Comparison of ENCODE assay signal across 8 mouse cellular contexts in the genomic region with DNA sequence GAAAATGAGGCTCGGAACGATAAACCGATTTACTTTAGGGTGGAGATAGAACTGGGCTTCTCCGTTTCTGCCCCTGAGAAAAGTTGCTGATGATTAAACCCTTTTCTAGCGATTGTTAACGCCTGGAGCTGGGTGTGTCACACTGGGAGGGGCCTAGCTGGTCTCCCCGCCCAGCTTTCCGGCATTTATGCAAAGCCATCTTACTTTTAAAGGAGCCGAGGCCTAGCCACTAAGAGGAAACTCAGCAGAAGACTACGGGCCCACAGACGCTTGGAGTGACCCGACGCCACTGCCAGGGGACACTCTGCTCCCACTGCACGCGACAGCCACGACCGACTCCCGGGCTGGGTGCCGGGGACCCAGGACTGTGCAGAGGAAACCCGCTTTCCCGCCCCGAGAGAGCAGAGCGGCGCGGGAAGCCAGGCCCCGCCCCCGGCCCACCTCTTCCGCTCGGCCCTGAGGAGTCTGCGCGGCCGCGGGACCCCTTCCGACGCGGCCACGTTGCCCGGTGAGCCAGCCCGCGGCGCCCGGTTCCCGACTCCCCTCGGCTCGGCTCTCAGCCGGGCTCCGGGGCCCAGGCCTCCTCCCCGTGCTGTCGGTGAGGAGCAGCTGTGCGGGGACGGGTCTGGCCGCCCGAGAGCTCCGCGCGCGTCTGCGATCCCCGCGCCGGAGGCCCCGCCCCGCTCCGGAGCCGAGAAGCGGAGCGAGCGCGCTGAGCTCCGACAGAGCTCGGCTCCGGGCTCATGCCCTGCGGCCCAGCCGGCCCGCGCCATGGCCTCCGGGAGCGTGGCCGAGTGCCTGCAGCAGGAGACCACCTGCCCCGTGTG. TPM values are rescaled to one million over a fixed set of nuclear protein-coding genes. Genes with fewer than 3 reads are reported as not detected.
A peak's percentile ranks its signal among the peaks of the same experiment; 100 is the strongest.
DNase-seq lines count a peak whose midpoint lies in the region; ATAC-seq and TF ChIP-seq lines count a peak whose summit lies in the region.

No protein-coding gene starts in this region.

- H3K27me3 ChIP-seq in C2C12 (ENCODE audit: control insufficient read depth, insufficient read depth, insufficient read length) (no peaks in the 10 kb centered on the region), myocyte (ENCODE audit: control insufficient read depth, insufficient read depth, insufficient read length) (no peaks in the 10 kb centered on the region)
- H3K27me3 ChIP-seq in heart, embryonic 11.5 days (ENCODE audit: control insufficient read depth, insufficient read depth, low read length), result no peaks in the 10 kb centered on the region
- no peaks in the 10 kb centered on the region for H3K27me3 ChIP-seq in kidney, embryonic 16.5 days (ENCODE audit: insufficient read depth, low read length)
- H3K27me3 ChIP-seq in liver, embryonic 11.5 days (replicated peaks; ENCODE audit: control insufficient read depth, insufficient read depth, low read length), result no peaks in the 10 kb centered on the region
- H3K27me3 ChIP-seq in splenic B cell, adult 2 months (ENCODE audit: control insufficient read depth, insufficient read depth, low read length, poor library complexity, severe bottlenecking), result no peaks in the 10 kb centered on the region

- H3K4me3 ChIP-seq in C2C12 (ENCODE audit: insufficient read depth, poor library complexity, severe bottlenecking) (peak overlapping the region; percentile 82), myocyte (peak overlapping the region; percentile 75)
- H3K4me3 ChIP-seq in embryonic fibroblast, embryonic 13.5 days (ENCODE audit: insufficient read depth, low read length), result peak overlapping the region; percentile 86
- H3K4me3 ChIP-seq in heart, embryonic 11.5 days (ENCODE audit: low read depth, low read length), result peak overlapping the region; percentile 89
- peak overlapping the region; percentile 99 for H3K4me3 ChIP-seq in kidney, embryonic 16.5 days (ENCODE audit: low read length)
- peak overlapping the region; percentile 100 for H3K4me3 ChIP-seq in liver, embryonic 11.5 days (ENCODE audit: low read depth, low read length)

- WGBS in heart, embryonic 11.5 days (ENCODE audit: insufficient replicate concordance), result under 1% methylated on average over 70 of the region's 80 CpGs
- WGBS in kidney, embryonic 16.5 days, result under 1% methylated on average over 57 of the region's 80 CpGs
- WGBS in liver, embryonic 11.5 days, result under 1% methylated on average over 73 of the region's 80 CpGs

- 0 out of 2 replicates have a peak, but pooled peaks cover 3% of the 10 kb centered on the region for H3K4me1 ChIP-seq in embryonic fibroblast, embryonic 13.5 days (ENCODE audit: control insufficient read depth, insufficient read depth, low read length)
- peaks cover 16% of the 10 kb centered on the region for H3K4me1 ChIP-seq in heart, embryonic 11.5 days (ENCODE audit: control insufficient read depth, insufficient read depth, low read length)
- H3K4me1 ChIP-seq in kidney, embryonic 16.5 days (ENCODE audit: insufficient read depth, low read length), result peaks cover 26% of the 10 kb centered on the region
- H3K4me1 ChIP-seq in liver, embryonic 11.5 days (replicated peaks; ENCODE audit: control insufficient read depth, insufficient read depth, low read length), result peaks cover 30% of the 10 kb centered on the region

- peak overlapping the region; percentile 87 for H3K27ac ChIP-seq in embryonic fibroblast, embryonic 13.5 days (ENCODE audit: insufficient read depth, low read length)
- H3K27ac ChIP-seq in heart, embryonic 11.5 days (ENCODE audit: low read depth, low read length), result peak overlapping the region; percentile 90
- H3K27ac ChIP-seq in kidney, embryonic 16.5 days (ENCODE audit: low read length), result peak overlapping the region; percentile 98
- H3K27ac ChIP-seq in liver, embryonic 11.5 days (ENCODE audit: low read depth, low read length), result peak overlapping the region; percentile 73

- no peaks in the 10 kb centered on the region for H3K9me3 ChIP-seq in heart, embryonic 11.5 days (replicated peaks; ENCODE audit: control insufficient read depth, low read length)
- H3K9me3 ChIP-seq in kidney, embryonic 16.5 days (ENCODE audit: low read length), result no peaks in the 10 kb centered on the region
- no peaks in the 10 kb centered on the region for H3K9me3 ChIP-seq in liver, embryonic 11.5 days (ENCODE audit: control insufficient read depth, low read length)

- TF ChIP-seq CTCF in C2C12 (IDR thresholded peaks at IDR 0.05; ENCODE audit: control insufficient read depth, insufficient read depth, insufficient read length), result no peak
- TF ChIP-seq CTCF in embryonic fibroblast, embryonic 13.5 days (IDR thresholded peaks at IDR 0.05; ENCODE audit: borderline replicate concordance, insufficient read depth, low read length), result no peak

- H3K79me2 ChIP-seq in C2C12 (ENCODE audit: control insufficient read depth, insufficient read depth) (peaks cover 50% of the 10 kb centered on the region), myocyte (ENCODE audit: control insufficient read depth, insufficient read depth) (peaks cover 41% of the 10 kb centered on the region)

- H3K36me3 ChIP-seq in C2C12 (ENCODE audit: control insufficient read depth, insufficient read depth) (peaks cover 32% of the 10 kb centered on the region), myocyte (ENCODE audit: control insufficient read depth, insufficient read depth) (peaks cover 19% of the 10 kb centered on the region)
- peaks cover 22% of the 10 kb centered on the region for H3K36me3 ChIP-seq in heart, embryonic 11.5 days (ENCODE audit: control insufficient read depth, insufficient read depth, low read length)
- peaks cover 27% of the 10 kb centered on the region for H3K36me3 ChIP-seq in kidney, embryonic 16.5 days (ENCODE audit: insufficient read depth, low read length)
- H3K36me3 ChIP-seq in liver, embryonic 11.5 days (ENCODE audit: control insufficient read depth, insufficient read depth, low read length), result peaks cover 29% of the 10 kb centered on the region
- H3K36me3 ChIP-seq in splenic B cell, adult 2 months (ENCODE audit: control insufficient read depth, insufficient read depth, low read length, poor library complexity, severe bottlenecking), result peaks cover 5% of the 10 kb centered on the region; the same call in 1 of the 2 replicates

- H3K9ac ChIP-seq in heart, embryonic 11.5 days (ENCODE audit: low read depth, low read length), result peak overlapping the region; percentile 90
- H3K9ac ChIP-seq in kidney, embryonic 16.5 days (replicated peaks; ENCODE audit: low read length), result peak overlapping the region; percentile 96
- H3K9ac ChIP-seq in liver, embryonic 11.5 days (ENCODE audit: low read depth, low read length), result peak overlapping the region; percentile 99

- peak; percentile 93 for ATAC-seq in heart, embryonic 11.5 days (replicated peaks; ENCODE audit: insufficient number of reproducible peaks, low FRiP score, low TSS enrichment)
- peak; percentile 96 for ATAC-seq in kidney, embryonic 16.5 days (ENCODE audit: low FRiP score, low TSS enrichment)
- ATAC-seq in liver, embryonic 11.5 days (replicated peaks; ENCODE audit: low FRiP score), result peak; percentile 95

- H3K79me3 ChIP-seq in C2C12 (ENCODE audit: low read depth), result peaks cover 45% of the 10 kb centered on the region

- peak overlapping the region; percentile 92 for H3K4me2 ChIP-seq in heart, embryonic 11.5 days
- H3K4me2 ChIP-seq in kidney, embryonic 16.5 days (replicated peaks; ENCODE audit: low read depth, low read length), result peak overlapping the region; percentile 85
- H3K4me2 ChIP-seq in liver, embryonic 11.5 days, result peak overlapping the region; percentile 98
- H3K4me2 ChIP-seq in myocyte (ENCODE audit: low read depth), result peak overlapping the region; percentile 86

- peak overlapping the region; percentile 98 for H3ac ChIP-seq in C2C12 (ENCODE audit: control insufficient read depth, insufficient read length, low read depth)
- peak overlapping the region; percentile 88 for H3ac ChIP-seq in myocyte (ENCODE audit: control insufficient read depth, insufficient read length)

- DNase-seq in brain, adult 2 months (ENCODE audit: low read depth, low spot score), result peak; percentile 95
- DNase-seq in liver, embryonic 11.5 days (ENCODE audit: low spot score), result peak; percentile 93
- DNase-seq in splenic B cell, adult 2 months (ENCODE audit: low read depth, low spot score), result peak; percentile 93

- TF ChIP-seq POLR2A in embryonic fibroblast, embryonic 13.5 days (IDR thresholded peaks at IDR 0.05; ENCODE audit: low read depth, low read length), result peak; percentile 56
- peak; percentile 86 for TF ChIP-seq POLR2A in myocyte (IDR thresholded peaks at IDR 0.05; ENCODE audit: insufficient read length, low read depth)

TF ChIP-seq in C2C12, 6 proteins besides CTCF, POLR2A, EP300 and RAD21:
- no peak for TF ChIP-seq MYOG (IDR thresholded peaks at IDR 0.05; ENCODE audit: control insufficient read depth, extremely low read depth, insufficient read length)
- TF ChIP-seq MYOD1 (IDR thresholded peaks at IDR 0.05; ENCODE audit: control insufficient read depth, insufficient read length, low read depth), result no peak
TF ChIP-seq in C2C12: peak in this region for 0.

TF ChIP-seq in myocyte, 11 proteins besides CTCF, POLR2A, EP300 and RAD21 (continues in another document):
- TF ChIP-seq POLR2AphosphoS2 (IDR thresholded peaks at IDR 0.05; ENCODE audit: insufficient read length, low read depth), result peak; percentile 77

RNA-seq across cellular contexts. Expression of gene Trim27, which starts 0.7 kb away (rescaled TPM):
- 105 TPM for polyA plus RNA-seq in C2C12 (2012; fragmentation: generic; extraction: Trizol)
- 52.0 and 61.4 TPM in 2 replicates for polyA plus RNA-seq in embryonic fibroblast, embryonic 13.5 days (2011; ENCODE audit: insufficient read length, low read depth, missing spikeins)
- polyA plus RNA-seq in heart, embryonic 11.5 days (2014; fragmentation: Nextera tagmentation; extraction: Ambion mirVana), result 94.9 and 102 TPM in 2 replicates
- polyA plus RNA-seq in kidney, embryonic 16.5 days (2015; fragmentation: Nextera tagmentation; extraction: Ambion mirVana), result 130 and 131 TPM in 2 replicates
- 165 and 175 TPM in 2 replicates for polyA plus RNA-seq in liver, embryonic 11.5 days (2014; fragmentation: Nextera tagmentation; extraction: Ambion mirVana)
- 62.4 TPM for polyA plus RNA-seq in myocyte (2012; fragmentation: generic; extraction: Trizol)

RNA-seq across cellular contexts. Expression of gene Olfr1368, which starts 34.3 kb away (rescaled TPM):
- polyA plus RNA-seq in C2C12 (2012; fragmentation: generic; extraction: Trizol), result not detected
- polyA plus RNA-seq in embryonic fibroblast, embryonic 13.5 days (2011; ENCODE audit: insufficient read length, low read depth, missing spikeins), result not detected in 2 replicates
- not detected in 2 replicates for polyA plus RNA-seq in heart, embryonic 11.5 days (2014; fragmentation: Nextera tagmentation; extraction: Ambion mirVana)
- not detected in 2 replicates for polyA plus RNA-seq in kidney, embryonic 16.5 days (2015; fragmentation: Nextera tagmentation; extraction: Ambion mirVana)
- not detected in 2 replicates for polyA plus RNA-seq in liver, embryonic 11.5 days (2014; fragmentation: Nextera tagmentation; extraction: Ambion mirVana)
- polyA plus RNA-seq in myocyte (2012; fragmentation: generic; extraction: Trizol), result not detected

RNA-seq across cellular contexts. Expression of gene Olfr263, which starts 50.5 kb away (rescaled TPM):
- polyA plus RNA-seq in C2C12 (2012; fragmentation: generic; extraction: Trizol) (not detected), myocyte (2012; fragmentation: generic; extraction: Trizol) (not detected)
- polyA plus RNA-seq in embryonic fibroblast, embryonic 13.5 days (2011; ENCODE audit: insufficient read length, low read depth, missing spikeins), result not detected in 2 replicates
- polyA plus RNA-seq in heart, embryonic 11.5 days (2014; fragmentation: Nextera tagmentation; extraction: Ambion mirVana), result not detected in 2 replicates
- polyA plus RNA-seq in kidney, embryonic 16.5 days (2015; fragmentation: Nextera tagmentation; extraction: Ambion mirVana), result not detected in 2 replicates
- not detected in 2 replicates for polyA plus RNA-seq in liver, embryonic 11.5 days (2014; fragmentation: Nextera tagmentation; extraction: Ambion mirVana)

Comparison
In these comparisons a context has a peak if more than half of its experiments do, and no peak if none do; other contexts are left out.
1. Peak in every context shown above with its lines: DNase-seq, ATAC-seq, H3K4me3 ChIP-seq and H3K27ac ChIP-seq.